Mouse (Mus musculus): Measurements from ENCODE around the gene Gpi1.

GRCm38 (mm10) chr7:34214644-34215043 is 15.5 kb downstream of the Gpi1 start:
- TF ChIP-seq CTCF (IDR thresholded peaks at IDR 0.05; ENCODE audit: low read depth, low read length) (no peak), POLR2A (IDR thresholded peaks at IDR 0.05; ENCODE audit: borderline replicate concordance, low read depth, low read length) (no peak)
